Mouse (Mus musculus) frontal cortex, postnatal 36 days (tissue): ENCODE measurements around the gene Cebpg.

Experiments used
- DNase-seq, 2 experiments: peaks; one replicate each; pipeline ENCODE4 v3.0.0; 2022; ENCODE audit warnings: low spot score in 2 of 2

The Cebpg gene

DNA sequence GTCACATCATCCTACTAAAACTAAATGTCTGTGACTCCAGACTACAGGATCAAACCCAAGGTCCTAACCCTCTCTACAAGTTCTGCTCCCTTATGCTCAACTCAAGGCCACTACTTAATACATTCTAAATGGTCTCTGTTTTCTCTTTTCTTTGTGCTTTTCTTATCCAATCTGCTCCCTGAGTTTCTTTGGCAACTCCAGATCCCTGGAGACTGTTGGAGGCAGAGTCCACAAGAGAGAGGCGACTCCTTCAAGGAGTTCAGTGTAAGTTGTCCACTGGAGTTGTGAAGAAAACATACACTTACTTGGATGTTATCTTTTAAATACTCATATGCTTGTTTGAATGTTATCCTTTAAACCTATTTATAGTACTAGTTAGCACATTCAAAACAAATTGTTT is 2.1 kb downstream of the Cebpg start:
- DNase-seq: no peak

DNA sequence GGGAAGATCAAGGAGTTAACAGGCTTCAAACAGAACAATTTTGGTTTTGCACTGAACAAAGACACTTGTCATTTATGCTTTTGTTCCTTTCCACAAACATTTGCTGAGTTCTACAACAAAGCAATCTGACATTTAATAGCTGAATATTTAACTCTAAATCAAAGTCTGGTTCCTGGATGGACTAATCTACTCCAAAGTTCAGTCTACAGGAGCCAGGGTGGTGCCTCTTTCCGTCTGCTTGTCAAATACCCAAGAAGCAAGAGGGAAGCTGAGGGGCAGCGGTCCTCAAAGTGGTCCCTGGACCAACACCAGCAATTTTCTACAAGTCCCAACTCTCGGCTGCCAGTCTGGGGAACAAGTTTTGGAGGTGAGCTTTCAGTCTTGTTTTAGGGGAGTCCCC is 3.2 kb downstream of the Cebpg start:
- DNase-seq: no peak

DNA sequence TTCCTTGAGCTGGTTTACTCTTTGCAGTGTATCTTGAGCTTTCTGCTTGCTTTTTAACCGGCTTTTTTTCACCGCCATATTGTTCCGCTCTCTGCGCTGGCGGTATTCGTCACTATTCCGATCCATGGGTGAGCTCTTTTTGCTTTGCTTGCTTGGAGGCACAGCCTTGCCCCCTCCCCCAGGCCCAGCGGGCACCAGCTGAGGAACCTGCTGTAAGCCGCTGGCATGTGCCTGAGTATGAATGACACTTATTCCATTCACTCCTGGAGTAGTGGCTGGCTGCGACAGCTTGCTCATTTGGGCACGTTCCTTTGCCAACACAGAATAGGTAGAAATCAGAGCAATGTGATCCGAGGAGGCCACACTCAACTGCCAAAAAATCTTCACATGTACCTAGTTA is 5.8 kb downstream of the Cebpg start:
- no peak for DNase-seq

DNA sequence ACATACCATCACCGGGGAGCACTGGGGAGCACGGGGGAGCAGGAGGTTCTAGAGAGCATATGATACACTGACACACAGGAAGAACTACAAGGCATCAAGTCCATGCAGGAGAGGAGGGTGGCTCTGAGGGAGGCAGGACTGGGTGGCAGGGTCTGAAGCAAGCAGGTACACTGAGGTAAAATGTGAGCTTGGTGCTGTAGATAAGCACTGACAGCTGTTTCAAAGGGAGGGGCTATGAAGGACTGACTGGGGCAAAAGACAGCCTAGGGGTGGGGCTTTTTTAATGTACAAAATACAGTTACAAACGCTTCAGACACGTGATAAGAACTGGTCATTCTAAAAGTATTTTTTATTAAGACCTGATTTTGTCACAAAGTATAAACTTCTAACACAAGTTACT is 10.3 kb downstream of the Cebpg start:
- no peak for DNase-seq

DNA sequence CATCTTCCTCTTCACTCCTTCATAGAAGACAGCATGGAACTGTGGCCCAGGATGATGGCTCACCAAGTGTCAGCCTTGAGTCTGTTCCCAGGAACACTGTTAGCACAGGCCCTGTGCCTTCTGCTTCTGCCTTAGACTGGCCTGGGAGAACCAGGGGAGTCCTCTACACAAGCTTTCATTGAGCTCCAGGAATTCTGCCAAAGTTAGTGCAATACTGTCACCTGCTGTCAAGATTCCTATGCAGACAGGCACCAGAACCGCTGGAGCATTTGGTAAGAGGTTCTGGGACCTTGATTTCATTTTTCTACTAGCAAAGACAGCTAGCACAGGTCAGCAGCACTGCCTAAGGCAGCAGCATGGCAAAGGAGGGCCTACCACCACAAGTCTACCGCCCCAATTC is 11.7 kb downstream of the Cebpg start:
- no peak for DNase-seq

DNA sequence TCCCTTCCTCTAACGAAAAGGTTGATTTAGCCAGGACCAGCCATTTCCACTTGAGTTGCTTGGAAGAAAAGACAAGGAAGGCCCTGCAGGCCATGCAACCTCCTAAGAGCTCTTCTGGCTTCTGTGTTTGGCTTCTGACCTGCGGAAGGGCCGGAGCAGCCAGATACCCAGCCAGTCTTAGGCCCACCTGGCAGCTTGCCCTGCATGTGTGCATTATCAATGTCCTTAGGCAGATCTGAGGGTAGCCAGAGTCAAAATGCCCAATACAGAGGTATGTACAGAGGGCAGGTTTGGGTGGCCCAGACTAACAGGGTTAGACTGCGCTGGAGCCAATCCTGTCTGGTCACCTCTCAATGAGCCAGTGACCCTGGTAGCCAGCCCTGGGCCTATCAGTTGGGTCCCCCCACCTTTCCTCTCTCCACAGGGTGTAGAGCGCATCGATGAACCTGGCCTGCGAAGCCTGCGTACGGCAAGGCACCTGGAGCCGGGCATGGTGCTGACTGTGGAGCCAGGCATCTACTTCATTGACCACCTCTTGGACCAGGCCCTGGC is 13.0 kb downstream of the Cebpg start:
- no peak for DNase-seq

DNA sequence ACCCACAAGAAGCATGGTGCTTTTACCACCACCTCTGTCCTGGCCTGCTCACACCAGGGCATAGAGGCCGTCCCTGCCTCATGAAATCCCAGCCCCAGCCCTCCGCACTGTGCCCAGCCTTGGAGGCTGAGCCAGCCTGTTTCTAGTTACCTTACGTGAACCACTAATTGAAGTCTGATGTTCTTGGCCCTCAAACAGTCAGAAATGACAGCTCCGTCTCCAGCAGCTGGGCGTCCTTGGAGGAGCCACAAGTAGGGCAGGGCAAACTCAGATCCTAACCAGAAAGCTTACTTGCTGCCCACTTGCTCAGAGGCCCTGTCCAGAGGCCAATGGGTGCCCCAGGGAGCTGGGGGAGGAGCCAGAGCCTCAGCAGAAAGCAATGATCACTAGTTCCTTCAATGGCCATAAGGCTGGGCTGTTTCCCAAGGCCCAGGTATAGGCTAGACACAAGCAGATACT is 13.6 kb downstream of the Cebpg start:
- DNase-seq: no peak

DNA sequence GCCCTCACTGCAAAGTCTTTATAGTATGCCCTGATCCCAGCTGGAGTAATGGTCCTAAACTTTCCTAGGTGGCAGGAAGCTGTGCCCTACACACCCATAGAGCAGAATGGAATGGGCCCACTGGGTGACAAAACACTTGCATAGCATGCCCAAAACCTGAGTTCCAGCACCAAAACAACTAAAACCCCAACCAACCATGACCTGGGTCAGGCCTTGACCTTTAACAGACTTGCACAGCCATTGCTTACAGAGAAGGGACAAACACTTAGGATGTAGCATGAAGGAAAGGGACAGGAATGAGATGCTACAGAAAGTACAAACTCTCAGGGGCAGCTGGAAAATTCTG is 14.2 kb downstream of the Cebpg start:
- DNase-seq: no peak

DNA sequence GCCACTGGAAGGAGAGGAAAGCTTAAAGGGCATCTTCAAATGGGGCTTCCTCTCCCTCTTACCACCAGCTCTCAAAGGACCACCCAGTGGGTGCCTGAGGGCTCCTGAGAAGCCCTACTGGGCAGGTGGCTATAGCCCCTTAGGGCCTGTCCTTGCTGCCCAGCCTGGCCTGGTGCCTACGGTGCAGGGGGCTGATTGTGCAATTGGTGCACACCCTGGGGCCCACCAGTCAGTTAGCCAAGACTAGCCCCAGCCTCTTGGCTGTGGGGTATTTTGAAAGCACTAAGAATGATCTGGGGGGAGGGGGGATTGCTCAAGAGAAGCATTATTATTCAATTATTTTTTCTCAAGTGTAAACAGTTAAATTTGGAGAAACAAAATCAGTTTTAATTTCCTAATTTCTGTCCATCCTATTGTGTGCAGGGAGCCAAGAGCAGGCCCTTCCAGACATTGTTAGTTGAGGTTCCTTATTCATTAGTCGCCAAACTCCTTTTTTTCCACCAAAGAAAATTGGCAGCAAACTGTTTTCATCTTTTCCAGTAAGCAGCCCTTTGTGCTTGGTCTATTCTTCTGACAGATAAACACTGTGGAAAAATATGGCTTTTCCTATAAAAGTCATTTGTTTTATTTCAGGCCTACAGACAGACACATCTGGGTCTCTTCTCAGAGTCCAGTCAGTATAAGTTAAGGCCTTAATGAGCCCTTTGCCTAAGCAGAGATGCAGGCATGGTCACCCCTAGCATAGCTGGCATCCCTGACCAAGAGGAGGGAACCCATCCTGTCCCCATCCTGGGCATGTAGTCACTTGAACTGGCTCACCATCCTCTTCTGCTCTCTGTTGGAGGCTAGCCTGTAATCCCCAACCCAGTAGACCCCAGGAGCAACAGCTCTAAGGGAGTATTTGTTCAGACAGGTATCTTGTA is 14.8 kb downstream of the Cebpg start:
- no peak for DNase-seq

DNA sequence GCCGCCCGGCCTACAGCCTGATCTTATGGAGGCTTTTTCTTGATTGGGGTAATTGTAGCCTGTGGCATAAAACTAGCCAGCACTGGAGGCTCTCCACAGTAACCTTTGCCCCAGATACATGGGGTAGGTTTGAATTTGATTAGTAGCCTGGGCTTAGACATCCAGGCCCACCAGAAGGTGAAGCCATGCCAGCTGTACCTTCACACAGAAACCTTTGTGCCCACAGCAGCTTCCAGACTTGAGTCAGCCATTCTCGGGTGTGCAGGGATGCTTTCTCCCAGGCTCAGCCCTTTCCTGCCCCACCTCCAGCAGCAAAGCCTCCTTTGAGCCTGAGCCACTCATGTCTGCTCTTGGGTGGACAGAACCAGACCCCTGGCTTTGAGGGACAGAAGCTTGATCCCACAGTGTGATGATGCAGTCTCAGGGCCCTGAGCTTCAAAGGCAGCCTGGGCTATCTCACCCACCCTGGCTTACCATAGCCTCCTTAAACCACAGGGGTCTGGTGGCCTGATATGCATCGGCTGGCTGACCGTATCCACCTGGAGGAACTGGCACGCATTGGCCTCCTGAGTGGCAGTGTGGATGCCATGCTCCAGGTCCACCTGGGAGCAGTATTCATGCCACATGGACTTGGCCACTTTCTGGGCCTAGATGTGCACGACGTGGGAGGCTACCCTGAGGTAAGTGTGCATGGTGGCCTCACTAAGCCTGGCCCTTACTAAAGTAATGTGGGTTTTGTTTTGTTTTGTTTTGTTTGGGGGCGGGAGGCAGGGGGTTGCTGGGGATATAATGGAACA is 16.0 kb downstream of the Cebpg start:
- DNase-seq: no peak

DNA sequence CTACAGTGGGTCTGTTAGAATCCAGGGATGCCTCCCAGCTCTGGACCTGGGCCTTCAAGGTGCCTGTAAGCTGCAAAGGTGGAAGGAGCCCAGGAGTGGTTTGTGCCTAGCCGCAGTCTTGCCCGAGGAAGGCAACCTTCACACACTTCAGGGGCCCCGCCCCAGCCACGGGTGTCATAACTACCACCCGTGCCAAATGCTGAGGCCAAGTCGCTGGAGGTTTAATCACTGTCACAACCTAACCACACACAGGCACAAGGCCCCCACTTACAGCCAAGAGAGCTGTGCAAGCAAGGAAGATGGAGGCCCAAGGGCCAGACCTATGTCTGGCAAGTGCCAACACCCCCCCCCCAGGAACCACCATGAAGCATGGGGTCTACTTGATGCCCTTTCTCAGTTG is 19.0 kb downstream of the Cebpg start:
- no peak for DNase-seq

DNA sequence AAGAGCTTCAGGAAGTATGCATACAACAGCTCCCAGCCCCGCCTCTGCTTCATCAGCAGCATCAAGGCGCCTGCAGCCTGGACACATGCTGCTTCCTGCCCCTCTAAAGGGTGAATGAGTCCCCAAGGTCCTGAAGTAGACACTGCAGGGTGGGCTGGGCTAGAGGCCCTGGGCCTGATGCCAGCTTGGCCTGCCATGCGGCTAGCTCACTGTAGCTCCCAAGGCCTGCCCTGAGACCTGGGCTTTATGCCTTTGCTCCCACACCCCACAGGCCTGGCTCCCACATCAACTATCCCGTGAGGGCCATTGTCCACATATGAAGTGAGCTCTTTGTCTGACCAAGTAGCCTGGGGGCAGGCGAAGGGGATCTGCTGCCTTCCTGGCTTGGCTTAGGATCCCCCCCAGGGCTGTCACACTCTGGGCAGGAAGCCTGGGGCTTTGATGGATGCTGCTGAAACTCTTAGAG is 20.1 kb downstream of the Cebpg start:
- no peak for DNase-seq

DNA sequence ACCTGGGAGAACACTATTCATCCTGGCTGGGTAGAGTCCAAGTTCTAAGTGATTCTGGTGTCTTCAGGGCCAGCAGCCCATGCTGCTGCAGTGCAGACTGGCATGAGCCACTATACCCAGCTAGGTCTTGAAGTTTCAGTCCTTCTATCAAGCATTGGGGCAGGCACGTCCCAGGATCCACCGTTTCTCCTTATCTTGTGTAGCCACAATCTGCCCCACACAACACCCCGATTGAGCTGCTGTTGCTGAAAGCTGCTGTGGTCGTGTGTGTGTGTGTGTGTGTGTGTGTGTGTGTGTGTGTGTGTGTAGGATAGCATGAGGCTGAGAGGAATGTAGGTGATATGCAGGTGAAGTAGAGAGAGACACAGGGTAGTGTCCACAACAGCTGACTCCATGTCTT is 20.8 kb downstream of the Cebpg start:
- no peak for DNase-seq

DNA sequence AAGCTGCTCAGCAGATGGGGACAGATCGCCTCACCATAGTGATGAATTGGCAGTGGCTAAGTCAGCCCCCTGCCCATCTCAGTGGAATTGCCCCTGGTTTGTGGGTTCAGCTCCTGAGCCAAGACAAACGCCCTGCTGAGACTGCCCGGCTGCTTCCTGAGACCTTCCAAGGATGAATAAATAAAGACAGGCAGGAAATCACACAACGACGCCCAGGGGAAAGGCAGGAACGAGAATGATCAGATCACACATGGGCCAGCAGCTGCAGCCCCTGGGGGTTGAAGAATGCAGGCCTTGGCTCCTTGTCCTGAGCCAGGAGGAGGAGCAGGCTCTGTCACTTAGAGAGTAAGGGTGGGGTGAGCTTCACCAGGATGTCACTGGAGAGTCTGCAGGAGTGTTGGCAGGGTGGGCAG is 21.2 kb downstream of the Cebpg start:
- no peak for DNase-seq

DNA sequence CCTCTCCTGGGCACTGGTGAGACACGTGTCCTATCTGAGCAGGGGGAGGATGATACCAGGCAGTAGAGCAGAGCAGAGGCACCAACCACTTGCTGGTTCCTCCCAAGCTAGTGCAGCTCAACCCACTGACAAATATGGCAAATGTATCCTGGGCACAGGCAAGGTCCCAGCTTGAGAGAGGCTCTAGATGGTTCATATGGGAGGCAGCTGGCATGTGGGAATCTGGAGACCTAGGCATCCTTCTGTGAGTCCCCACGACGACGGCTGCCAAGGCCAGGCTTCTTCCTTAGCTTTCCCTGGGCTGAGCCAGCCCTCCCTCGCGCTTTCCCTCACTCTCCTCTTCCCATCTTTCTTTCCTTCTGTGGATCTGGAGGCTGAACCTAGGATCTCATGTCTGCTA is 25.8 kb downstream of the Cebpg start:
- no peak for DNase-seq

DNA sequence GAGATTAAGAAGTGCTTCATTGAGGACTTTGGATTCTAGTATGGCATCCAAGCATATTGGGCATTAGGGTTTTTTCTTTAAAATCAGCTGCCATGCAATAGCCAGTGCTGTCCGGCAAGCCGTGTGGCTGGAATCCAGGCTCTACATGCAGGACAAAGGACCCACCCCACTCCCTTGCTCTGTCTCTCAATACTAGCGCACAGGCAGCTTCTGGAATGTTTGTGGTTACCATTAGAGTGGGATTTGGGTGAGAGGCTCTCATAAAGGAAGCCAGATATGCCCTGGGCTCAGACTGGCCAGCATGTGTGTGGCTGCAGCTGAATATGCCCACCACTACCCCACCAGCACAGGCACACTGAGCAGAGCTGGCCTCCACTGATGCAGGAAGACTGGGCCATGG is 26.7 kb downstream of the Cebpg start:
- no peak for DNase-seq

DNA sequence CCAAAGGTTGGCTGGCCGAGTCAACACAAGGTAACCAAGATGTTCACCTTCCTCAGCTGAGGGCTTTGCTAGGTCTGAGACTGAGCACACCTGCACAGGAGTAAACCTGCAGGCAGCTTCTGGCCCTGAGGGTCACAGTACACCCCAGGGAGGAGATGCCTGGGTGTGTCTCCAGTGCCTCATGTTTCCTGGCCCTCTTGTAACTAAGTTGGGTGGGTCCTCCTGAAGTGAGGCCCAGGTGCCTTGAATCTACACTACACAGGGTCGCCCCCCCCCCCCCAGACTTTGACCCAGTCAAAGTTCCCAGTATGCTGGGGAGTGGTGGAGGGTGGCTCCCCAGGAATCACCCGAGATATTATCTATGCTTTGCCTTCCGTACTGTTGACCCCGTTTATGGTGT is 27.1 kb downstream of the Cebpg start:
- DNase-seq: no peak

DNA sequence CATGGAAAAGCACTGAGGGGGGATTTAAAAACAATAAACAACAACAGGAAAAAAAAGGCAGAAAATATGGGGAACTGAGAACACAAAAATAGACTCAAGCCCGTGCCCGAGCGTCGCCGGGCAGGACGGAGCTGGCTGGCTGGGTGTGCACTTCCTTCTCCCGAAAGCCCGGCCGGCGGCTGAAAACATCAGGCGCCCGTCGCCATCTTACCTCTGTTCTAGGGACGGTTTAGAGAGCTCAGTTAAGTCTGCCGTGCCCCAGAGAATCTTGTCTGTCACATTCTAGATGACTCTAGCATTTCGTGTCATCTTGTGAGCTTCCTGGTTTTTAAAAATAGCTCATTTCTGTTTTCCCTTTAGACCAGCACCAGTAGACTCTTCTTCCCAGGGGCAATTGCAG is 27.8 kb downstream of the Cebpg start:
- DNase-seq: no peak

DNA sequence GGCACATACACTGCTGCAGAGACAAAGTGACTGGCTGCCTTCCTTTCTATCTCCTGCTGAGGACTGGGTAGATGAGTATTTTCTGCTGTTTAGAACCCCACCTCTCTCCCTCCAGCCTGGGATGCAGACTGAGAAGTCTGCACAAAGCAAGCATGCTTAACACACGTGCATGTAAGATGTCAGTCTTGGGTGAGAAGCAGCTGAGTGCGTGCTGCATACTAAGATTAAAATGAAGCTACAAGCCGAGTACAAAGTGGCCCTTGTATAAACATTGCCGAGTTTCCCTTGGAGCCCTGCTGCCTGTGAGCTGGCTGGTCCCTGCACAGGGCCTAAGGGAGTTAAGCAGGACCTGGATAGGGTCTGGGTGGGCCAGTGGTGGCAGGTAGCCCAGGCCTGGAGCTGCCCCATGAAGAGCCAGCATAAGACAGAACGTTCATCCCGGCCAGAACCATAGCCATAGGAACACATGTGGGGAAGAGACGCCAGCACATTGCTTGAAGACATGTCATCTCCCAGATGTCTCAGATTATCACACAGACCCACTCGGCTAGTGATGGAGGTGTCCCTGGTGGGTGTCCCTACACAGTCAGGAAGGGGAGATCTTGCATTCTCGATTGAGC is 28.5 kb downstream of the Cebpg start:
- DNase-seq: peak in 1 of 2 experiments; percentile 34

DNA sequence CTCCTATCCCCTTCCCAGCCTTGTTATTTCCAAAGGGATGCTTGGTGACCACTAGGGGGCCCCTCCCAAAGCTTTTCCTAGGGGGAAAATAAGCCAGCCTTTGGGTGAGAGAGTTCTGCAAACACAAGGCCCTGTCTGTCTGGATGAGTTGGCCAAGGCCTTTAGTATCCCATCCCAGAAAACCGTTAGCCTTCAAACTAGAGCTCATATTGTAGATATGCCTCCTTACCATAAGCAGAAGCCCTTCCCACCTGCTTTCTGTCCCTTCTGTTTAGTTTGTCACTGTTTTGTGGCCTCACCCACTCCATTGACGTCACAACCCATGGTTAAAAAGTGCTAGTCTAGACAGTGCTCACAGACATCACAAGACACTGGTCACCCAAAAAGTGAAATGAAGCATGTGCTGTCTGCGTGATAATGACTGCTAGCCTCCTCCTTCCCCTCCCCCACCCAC is 29.5 kb downstream of the Cebpg start:
- peak in 1 of 2 experiments; percentile 54 for DNase-seq

DNA sequence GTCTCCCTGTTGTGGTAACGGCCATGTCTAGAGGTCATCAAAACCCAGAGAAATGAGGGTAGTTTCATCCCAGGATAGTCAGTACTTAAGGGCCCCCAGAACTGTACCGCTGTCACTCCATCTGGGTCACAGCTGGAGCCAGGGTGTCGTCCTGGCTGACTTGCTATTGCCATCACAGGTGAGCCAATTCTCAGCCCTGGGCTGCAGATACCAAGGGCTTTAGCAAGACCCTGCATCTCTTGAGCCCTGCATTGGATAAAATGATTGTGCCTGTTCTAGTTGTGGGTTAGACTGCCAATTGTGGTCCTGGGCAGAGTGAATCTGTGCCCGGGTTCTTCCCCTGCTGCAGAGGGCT is 30.1 kb downstream of the Cebpg start:
- no peak for DNase-seq
